Mouse (Mus musculus) left cerebral cortex, postnatal 10 days (tissue): ENCODE results near the gene Tlx3. TPM values are rescaled to one million over a fixed set of nuclear protein-coding genes. Genes with fewer than 3 reads are reported as not detected.

Experiments used
- DNase-seq, 2 experiments: peaks; one replicate each; pipeline ENCODE4 v3.0.0; 2021 to 2022; ENCODE audit warnings: low spot score in 2 of 2, mixed read lengths in 1 of 2; ENCODE audit errors: extremely low spot score in 1 of 2
- intact Hi-C: fragments of 180-260 bp; cut with DNase I; formaldehyde crosslinking; loops from one replicate; pipeline ENCODE4 v1.15.1; 2025
- total RNA-seq, 2 experiments: library from RNA; stranded (reverse); gene quantifications; 2 replicates each; pipeline ENCODE4 v1.2.3; 2021

The Tlx3 gene
- total RNA-seq, 2 experiments from 2014 or later: not detected

DNA sequence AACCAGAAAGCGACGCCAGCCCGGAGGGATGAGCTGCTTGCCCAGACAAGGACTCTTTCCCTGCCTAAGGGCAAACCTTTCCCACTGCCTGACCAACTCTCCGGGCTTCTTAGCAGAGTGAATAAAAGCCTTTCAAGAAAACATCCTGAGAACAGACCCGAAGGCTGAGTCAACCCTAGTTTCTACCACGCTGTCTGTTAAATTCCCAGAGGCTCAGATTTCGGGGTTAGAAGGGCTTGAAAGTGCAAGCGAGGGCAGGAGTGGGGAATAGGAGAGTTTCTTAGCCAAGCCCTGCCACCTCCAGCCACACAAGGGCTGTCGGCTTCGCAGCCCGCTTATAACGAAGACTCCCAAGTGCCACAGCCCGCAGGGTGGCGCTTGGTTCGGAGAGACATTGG lies 4.3 kb downstream of the Tlx3 start:
- DNase-seq: no peak
- intact Hi-C loops: no loop called here

GRCm38 (mm10) chr11:33198351-33199116 lies 4.9 kb downstream of the Tlx3 start:
- intact Hi-C loops: no loop called here
- DNase-seq: no peak

- intact Hi-C loops: no loop called here
- no peak for DNase-seq
Observed at GRCm38 (mm10) chr11:33197673-33198072, 5.7 kb downstream of the Tlx3 start.

GRCm38 (mm10) chr11:33197133-33197514 lies 6.3 kb downstream of the Tlx3 start:
- intact Hi-C loops: no loop called here
- no peak for DNase-seq

GRCm38 (mm10) chr11:33196447-33197132 lies 6.8 kb downstream of the Tlx3 start:
- intact Hi-C loops: no loop called here
- DNase-seq: no peak

- DNase-seq: no peak
- intact Hi-C loops: no loop called here
Observed at GRCm38 (mm10) chr11:33195531-33196446, 7.6 kb downstream of the Tlx3 start.

GRCm38 (mm10) chr11:33195061-33195460 lies 8.3 kb downstream of the Tlx3 start:
- DNase-seq: no peak
- intact Hi-C loops: no loop called here

- no peak for DNase-seq
- intact Hi-C loops: no loop called here
Observed at GRCm38 (mm10) chr11:33193695-33194094, 9.7 kb downstream of the Tlx3 start.

- DNase-seq: no peak
- intact Hi-C loops: no loop called here
Observed at GRCm38 (mm10) chr11:33181804-33182203, 21.6 kb downstream of the Tlx3 start.

DNA sequence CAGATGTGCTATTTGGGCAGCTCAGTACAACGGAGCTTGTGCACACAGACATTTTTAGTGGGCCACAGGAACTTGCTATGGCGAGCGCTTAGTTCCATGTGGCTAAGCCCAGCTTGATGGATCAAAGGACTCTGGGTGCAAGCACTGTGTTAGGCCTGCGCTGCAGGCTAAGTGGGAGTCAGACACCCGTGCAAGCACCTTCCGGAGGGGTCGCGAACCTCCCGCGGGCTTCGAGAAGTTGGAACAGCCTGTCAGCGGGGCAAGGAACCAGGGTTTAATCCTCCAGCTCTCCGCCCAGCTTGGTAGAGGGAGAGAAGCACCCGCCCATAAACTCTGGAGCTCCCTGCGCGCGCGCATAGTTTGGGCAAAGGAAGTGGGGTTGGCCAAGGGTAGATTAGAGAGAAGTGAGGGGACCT lies 22.7 kb downstream of the Tlx3 start:
- DNase-seq: no peak
- intact Hi-C loops: no loop called here

GRCm38 (mm10) chr11:33179802-33180201 lies 23.6 kb downstream of the Tlx3 start:
- DNase-seq: no peak
- intact Hi-C loops: loop anchor here (5.0 to 10.0 kb wide), 5 partner anchors 117 to 735 kb away; no protein-coding TSS in a partner anchor

DNA sequence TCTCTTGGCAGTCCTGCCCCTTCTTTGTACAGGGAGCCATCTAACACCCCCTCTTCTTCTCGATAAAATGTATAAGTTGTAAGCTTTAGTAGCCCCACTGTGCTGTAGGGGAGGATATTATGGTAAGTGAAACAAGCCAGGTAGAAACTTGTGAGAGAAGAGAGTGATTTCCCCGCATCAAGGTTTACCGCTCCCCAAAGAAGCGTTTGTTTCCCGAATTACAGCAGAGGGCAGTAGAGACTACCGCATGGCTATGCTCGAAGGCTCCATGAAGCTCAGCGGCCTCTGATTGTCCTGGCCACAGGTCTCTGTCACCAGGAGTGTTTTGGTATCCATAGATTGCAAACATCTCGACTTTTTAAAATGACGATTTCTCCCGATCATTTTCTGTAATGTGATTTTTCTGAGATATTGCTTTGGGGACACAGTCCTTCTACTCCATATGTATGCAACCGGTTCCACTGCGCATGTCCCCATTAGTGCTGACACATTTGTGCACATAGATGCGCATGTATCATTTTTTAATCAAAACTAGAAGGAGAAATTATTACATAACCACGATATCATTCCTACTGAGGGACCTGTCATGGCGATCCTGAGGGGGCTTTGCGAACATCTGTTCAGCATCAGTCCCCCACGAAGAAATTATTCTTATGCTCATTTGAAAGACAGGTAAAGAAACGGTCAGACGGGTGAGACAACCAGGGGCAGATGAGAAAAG lies 26.7 kb downstream of the Tlx3 start:
- peak; percentile 20 to 46 for DNase-seq
- intact Hi-C loops: loop anchor here (2.0 to 10.0 kb wide), 6 partner anchors 121 to 738 kb away; no protein-coding TSS in a partner anchor

DNA sequence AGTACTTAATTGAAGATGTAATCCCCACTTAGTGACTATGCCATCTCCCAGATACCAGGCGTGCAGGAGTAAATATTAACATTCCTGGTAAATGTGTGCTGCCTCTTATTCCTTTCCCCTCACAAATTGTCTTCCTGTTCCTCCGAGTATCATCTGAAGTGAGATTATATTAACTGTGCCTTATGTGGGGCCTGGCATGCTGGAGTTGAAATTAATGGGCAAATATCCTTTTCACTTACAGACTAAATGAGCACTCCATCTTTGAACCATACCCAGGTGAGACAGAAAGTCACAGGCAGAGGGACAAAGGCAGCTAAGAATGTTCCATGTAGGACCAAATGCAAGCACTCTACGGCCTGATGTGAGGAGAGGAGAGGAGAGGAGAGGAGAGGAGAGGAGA lies 27.6 kb downstream of the Tlx3 start:
- intact Hi-C loops: loop anchor here (2.0 to 10.0 kb wide), 6 partner anchors 122 to 739 kb away; no protein-coding TSS in a partner anchor
- no peak for DNase-seq

- DNase-seq: peak in 1 of 2 experiments; percentile 42
- intact Hi-C loops: loop anchor here (10.0 kb wide), 2 partner anchors 264 to 744 kb away; no protein-coding TSS in a partner anchor
Observed at GRCm38 (mm10) chr11:33170489-33170888, 32.9 kb downstream of the Tlx3 start.

- intact Hi-C loops: no loop called here
- DNase-seq: peak; percentile 99 to 100
Observed at GRCm38 (mm10) chr11:33162998-33163506, 40.3 kb downstream of the Tlx3 start, which contains the start of gene Npm1. Gene Npm1 (minus strand): TSS chr11:33163206.

- intact Hi-C loops: no loop called here
Observed at GRCm38 (mm10) chr11:33162211-33162997, 41.0 kb downstream of the Tlx3 start.

DNA sequence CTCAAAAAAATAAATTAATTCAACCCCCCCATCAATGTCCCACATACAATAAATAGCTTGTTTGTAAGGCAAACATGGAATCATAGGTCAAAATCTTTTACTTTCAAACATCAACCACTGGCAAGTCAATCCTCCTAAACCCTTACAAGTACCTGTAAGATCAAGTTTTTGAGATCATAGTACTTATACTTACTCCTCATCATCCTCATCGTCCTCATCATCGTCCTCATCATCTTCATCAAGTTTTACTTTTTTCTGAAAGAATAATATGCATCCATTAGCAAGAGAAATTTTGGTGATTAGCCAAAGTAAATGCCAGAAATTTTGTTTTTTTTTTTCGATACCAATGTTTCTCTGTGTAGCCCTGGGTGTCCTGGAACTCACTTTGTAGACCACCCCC lies 43.6 kb downstream of the Tlx3 start:
- intact Hi-C loops: no loop called here
- DNase-seq: no peak

More at GRCm38 (mm10) chr11:33162211-33162997, 41.0 kb downstream of the Tlx3 start:
- DNase-seq: peak; percentile 63 to 87
